Mouse (Mus musculus): ENCODE measurements around the gene Smox. TPM values are rescaled to one million over a fixed set of nuclear protein-coding genes. Genes with fewer than 3 reads are reported as not detected.

Gene Smox
- total RNA-seq, 2 experiments from 2014 or later = 24.6 to 40.4 TPM

Other genes with a start within 250 kb of the Smox start
- 10 to 100 TPM; 21.9 to 22.8 TPM for gene Pank2, start 229.0 kb upstream of the Smox start, total RNA-seq (2021)
- gene Rnf24, start 138.6 kb upstream of the Smox start, total RNA-seq (2021) = 1 to 10 TPM; 1.5 to 2.4 TPM
- gene Adra1d, start 70.8 kb downstream of the Smox start, total RNA-seq (2021) = 1 to 10 TPM; 2.1 TPM